Mouse (Mus musculus) left cerebral cortex, adult 18-20 months (tissue): Measurements from ENCODE around the gene Ppme1. TPM values are rescaled to one million over a fixed set of nuclear protein-coding genes. Genes with fewer than 3 reads are reported as not detected.

Source experiments
- DNase-seq, 2 experiments: peaks; one replicate each; pipeline ENCODE4 v3.0.0; 2021 to 2022; ENCODE audit warnings: low spot score in 2 of 2, mixed read lengths in 1 of 2
- long read RNA-seq, 2 experiments: library from polyadenylated mRNA; stranded (forward); transcript quantifications; one replicate each; pipeline ENCODE4 v2.0.0; 2021
- total RNA-seq, 2 experiments: library from RNA; stranded (reverse); gene quantifications; 2 replicates each; pipeline ENCODE4 v1.2.3; 2021

Gene Ppme1
- total RNA-seq: 100 to 1,000 TPM; 208 to 219 TPM
- long read RNA-seq, experiment 1, transcript Ppme1-201 (14 exons, 2,772 nt): major isoform, 332 of 393 reads
- long read RNA-seq, experiment 1, partial matches to known transcripts: 39 of 393 reads
- long read RNA-seq, experiment 1, other reads (novel, unspliced or antisense): 20 of 393 reads
- long read RNA-seq, experiment 2, transcript Ppme1-201 (14 exons, 2,772 nt): major isoform, 274 of 316 reads
- long read RNA-seq, experiment 2, partial matches to known transcripts: 12 of 316 reads
- long read RNA-seq, experiment 2, other reads (novel, unspliced or antisense): 28 of 316 reads

DNA sequence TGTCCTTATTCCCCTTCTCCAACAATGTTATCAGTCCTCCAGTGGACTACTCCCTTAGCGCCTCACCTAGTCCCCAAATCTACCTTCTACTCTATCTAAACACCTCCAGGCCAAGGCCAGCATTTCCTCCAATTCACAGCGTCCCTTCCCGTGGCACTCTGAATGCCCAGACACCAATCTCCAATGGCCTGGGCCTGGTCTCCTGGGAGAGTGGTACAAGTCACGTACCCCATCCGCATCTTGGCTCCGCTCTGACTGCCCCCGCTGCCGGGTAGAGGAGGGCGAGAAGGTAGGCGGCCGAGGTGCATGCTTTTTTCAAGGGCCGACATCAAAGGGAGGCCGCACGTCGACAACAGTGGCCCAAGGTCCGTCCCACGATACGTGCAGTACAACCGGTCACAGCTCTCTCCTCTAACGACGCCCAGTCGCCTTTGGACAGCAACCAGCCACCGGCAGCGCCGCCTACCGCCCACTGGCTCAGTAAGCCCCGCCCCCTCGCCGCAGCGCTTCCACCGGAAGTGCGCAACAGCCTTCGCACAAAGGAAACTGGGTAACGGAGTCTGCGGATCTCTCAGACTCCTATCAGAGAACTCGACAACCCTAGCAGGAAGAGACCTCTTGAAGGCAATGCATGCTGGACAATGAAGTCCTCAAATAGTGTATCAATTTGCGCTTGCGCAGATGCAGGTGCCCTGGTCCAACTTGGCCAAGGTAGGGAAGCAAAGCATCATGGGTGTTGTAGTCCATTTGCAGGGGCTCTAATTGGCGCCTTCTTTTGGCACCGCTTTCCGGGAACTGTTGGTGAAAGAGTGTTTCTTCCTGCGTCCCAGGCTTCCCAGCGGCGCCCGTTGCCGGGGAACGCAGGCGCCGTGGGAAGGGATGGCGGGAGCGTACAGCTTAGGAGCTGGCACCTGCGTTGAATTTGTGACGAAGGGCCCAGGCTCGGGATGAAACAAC is at the start of gene Ppme1, which contains the start of gene C2cd3:
Ppme1 (minus strand) TSS at position 813 of the 957 bp plus-strand sequence.
C2cd3 (plus strand) TSS at position 739 of the 957 bp plus-strand sequence.
- DNase-seq: peak; percentile 98

DNA sequence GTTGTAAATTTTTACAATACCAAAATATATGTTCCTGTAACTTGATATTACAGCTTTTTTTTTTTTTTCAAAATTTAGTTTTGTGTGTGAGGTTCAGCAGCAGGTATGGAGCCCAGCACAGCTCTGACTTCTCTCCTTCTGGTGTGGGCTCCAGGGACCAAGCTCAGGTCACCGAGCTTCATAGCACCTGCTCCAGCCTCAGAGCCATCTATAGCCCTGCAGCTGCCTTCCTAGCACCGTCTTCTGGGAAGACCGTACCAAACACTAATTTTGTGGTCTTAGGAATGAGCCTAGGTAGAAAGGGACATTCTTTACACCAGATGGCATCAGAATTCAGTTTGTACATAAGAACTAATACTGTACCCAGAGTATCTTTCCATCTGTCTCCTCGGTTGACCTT is 36.6 kb upstream of the Ppme1 start:
- DNase-seq: no peak

DNA sequence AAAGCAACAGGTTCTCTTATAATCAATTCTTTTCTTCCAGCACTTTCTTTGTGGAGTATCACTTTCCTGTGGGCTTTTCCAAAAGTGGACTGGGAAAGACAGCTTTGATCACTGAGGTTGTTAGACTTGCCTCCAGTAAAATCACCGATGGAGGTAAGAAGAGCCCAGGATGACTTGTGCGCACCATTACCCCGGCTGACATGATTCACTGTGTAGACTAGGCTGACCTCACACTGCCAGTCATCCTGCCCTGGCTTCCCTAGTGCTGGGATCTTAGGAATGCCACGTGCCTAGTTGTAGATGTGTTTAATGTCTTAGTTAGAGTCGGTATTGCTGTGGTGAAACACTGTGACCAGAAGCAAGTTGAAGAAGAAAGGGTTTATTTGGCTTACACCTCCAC is 35.6 kb upstream of the Ppme1 start:
- DNase-seq: no peak

DNA sequence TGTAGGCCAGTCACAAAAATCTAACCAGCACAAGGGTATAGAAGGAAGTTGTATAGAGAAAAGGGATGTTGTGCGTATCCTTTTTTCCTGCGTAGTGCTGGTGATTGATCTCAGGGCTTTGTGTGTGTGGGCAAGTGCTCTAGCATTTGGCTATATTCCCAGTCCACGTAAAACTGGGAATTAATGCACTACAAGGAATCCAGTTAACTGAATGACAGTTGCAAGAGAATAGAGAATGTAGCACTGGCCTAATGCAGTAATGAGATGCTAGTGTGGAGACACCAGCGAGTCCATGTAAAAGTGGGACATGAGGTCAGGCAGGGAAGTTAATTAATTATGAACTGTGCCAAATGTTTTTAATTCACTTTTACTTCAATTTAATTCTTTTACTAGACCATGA is 30.6 kb upstream of the Ppme1 start:
- DNase-seq: no peak

DNA sequence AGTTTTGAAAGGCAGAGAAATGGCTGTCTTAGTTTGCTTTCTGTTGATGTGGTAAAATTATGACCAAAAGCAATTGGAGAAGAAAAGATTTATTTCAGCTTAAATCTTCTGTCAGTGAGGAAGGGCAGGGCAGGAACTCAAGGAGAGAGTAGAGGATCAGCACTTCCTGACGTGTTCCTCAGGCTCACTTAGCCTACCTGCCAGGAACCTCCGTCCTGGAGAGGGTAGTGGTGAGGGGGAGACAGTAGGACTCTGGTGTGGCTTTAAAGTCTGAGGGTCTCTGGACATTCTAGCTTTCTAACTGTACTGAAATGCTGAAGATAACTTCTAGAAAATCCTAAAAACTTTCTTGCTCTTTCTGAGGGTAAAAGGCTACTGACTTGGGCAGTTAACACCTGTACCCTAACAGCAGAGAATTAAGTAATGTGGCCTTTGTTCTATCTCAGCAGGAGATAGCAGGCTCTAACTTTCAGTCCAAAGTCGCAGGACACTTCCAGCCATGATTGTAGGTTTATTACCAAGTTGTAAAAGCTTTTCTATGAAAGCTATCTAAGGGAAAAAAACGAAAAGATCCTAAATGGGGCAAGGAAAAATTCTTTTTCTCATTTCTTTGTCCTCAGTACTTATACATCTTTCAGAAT is 28.9 kb upstream of the Ppme1 start:
- no peak for DNase-seq

DNA sequence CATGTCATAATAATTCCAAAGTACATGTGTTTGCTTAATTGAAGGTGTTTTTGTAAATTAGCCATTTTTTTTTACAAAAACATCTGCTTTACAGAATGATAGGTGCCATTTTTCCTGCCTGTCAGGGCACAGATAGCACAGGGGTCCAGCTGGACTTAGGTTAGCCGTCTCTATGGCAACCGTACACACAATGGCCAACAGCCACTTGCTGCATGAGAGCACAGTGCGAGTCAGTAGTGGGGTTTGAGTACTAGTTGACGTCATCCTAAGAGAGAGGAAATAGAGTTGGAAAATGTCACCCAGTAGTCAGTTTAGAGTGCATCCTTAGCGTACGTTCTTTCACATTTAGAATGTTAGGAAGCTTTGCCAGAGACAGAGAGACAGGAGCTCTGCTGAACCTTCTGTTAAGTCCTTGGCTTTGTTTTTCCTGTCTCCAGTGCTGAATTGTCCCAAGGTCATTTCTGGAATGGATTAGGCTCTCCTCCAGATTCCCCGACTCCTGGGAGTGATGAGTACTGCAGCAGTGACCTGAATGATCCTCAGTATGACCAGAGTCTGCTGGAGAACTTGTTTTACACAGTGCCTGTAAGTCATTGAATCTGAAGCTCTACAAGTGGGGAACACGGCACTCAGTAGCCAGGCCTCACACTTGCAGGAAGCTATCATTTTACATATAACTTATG is 27.3 kb upstream of the Ppme1 start:
- DNase-seq: no peak

DNA sequence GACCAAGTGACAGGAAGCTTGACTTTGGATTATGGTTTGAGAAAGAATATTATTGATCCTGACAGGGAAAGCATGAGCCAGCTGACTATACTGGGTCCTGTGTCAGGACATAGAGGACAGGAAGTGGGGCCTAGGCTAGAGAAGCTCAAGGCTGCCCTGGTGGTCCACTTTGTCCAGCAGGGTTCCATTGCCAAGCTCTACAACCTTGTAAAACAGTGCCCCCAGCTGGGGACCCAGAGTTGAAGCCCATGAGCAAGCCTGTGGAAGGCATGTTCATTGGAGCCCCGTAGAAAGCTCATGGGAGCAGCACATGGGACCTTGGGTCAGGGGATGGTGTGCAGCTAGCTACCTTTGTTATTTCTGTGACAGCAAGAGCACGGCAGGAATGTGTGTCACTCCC is 20.2 kb upstream of the Ppme1 start:
- no peak for DNase-seq

DNA sequence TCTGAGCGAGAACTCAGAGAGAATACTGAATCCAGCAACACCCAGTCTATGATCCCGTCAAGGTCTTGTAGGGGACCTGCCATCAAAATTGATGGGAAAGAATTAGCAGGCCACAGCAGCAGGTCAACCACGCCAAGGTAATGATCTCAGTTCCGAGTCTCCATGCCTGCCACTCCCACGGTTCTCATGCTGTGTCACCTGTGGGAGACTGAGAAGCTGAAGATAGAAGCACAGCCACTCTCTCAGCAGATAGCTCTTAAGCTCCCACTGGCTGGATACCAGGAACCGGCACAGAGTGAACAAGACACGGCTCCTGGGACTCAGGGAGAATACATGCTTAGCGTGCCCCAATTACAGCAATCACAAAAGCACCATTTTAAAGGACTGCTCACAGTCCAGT is 18.1 kb upstream of the Ppme1 start:
- DNase-seq: peak; percentile 38 to 39

DNA sequence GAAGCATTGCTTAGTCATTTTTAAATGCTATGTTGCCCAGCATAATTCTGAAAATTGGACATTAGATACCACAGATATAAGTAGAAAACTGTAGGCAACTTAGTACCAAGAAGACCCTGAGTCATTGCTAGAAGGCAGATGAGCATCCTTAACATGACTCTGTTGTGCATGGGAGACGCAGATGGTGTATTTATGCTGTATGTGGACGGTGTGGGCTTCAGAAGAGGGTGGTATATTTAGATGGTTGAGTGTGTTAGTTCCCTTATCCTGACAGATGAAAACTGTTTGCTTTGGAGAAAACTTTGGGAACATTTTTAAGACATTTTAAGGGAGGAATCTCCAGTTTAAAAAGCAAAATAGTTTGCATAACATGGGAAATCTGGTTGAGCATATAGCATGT is 16.1 kb upstream of the Ppme1 start:
- peak; percentile 23 to 35 for DNase-seq

DNA sequence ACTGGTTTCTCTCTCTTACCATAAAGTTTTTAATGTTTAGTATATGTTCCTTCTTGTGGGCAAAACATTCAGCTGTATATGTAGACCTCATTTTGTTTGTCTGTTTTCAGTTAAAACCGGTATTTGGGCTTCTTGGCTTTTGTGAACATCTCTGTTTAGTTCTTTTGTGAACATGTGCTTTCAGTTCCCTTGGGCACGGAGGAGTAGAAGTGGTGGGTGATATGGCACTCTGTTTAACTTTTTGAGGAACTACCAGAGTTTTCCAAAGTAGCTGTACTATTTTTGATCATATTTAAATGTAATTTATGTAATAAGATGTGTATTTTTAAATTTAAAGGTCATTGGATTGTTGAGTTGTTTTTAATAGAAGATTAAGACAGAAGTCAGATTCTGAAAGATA is 11.1 kb upstream of the Ppme1 start:
- no peak for DNase-seq

DNA sequence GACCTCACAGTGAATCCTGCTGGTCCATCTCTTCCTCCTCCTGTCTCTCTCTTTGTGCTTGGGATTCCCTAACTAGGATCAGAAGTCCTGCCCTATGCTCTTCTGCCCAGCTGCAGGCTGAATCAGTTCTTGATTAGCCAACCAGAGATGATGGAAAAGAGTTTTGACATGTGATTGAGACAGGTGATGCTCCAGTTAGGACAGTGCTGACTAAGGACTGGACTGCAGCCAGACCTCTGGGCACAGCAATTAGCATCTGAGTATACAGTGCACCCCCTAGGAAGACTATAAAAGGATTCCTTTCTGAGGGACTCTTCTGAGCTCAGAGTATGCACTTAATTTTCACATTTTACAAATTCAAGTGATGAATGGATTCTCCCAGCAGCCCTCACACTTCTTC is 9.1 kb upstream of the Ppme1 start:
- DNase-seq: no peak

DNA sequence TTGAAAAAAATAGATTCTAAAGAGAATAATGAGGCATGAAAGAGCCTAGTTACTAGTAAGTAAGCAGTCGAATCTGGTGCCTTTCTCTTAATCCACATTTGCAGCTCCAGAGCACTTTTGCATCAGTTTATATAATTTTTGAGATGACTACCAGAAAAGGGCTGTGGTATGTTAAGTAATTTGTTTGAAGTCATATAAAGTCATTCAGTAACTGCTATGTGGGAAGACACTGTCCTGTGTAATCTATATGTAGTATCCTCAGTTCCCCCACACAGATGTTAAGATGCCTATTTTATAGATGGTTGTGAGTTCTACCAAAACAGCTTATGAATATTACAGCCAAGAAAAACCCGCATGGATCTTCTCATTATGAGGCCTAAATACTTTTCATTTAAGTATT is 6.2 kb upstream of the Ppme1 start:
- DNase-seq: no peak

DNA sequence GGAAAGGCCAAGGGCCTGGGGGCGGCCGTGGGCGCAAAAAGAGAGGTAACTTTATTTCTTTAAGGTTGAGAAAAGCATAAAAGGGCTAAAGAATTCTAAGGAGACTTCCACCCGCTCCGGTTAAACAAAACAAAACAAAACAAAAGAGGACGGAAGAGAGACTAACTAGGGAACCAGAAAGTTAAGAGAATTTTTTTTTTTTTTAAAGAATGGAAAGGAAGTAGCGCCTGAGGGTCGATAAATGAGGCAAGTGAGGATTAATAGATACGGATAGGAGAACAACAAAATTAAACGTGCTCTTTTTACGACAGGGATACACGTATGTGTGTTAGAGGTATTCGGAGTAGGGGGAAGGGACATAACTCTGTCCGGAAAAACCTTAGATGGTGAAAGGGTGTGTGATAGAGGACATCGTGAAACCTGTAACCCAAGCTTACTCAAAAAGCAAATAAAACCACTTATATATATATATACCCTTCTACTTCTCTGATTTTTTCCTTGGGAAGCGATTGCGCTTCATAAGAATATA is 409 bp upstream of the Ppme1 start:
- no peak for DNase-seq

DNA sequence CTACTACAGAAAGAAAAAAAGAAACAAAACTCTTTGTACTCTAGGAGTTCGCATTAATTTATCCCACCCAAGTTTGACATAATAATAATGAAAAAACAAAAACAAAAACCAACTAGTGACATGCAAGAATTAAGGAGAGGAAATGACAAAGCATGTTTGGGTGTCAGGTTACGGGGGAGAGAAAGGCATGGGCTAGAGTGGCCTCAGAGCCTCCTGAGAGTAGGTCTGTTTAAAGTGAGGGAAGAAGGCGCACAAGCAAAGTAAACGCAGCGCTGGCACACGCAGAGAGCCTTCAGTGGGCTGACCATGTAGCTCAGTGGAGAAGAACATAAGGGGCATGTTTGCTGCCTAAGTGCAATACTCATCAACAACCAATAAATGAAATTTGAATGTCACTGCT is 7.2 kb downstream of the Ppme1 start:
- DNase-seq: no peak

DNA sequence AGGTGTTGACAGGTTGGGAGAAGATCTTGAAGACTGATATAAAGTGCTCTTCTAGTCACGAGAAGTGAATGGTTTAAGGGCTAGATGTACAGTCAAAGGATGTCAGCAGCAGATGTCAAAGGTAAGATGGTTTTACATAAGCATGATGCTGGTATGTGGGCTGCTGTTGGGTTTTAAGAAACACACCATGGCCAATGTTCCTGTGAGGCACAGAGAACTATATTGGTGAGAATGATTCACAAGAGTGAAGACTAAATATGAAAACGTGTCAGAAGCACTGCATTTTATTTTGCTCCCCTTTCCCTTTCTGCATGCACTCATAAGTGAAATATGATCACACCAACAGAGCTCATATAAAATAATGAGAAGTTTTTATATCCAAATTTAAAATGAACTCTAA is 8.9 kb downstream of the Ppme1 start:
- peak in 1 of 2 experiments; percentile 20 for DNase-seq

DNA sequence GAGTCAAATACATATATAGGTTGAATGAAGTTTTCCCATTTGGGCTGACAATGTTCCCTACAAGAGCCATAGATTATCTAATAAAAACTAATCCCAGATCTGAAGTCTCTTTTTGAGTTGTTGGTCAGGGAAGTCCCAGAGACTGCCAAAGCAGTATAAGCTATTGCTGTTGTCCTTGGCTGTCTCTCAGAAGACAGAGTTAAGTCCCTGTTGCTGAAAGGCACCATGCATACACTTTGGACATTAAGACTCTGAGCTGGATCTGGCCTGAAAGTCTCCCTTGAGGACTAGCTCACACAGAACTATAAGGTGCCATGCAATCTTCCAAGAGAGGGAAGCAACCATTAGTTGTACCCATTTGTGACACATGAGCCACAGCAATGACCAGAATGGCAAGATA is 14.3 kb downstream of the Ppme1 start:
- no peak for DNase-seq

DNA sequence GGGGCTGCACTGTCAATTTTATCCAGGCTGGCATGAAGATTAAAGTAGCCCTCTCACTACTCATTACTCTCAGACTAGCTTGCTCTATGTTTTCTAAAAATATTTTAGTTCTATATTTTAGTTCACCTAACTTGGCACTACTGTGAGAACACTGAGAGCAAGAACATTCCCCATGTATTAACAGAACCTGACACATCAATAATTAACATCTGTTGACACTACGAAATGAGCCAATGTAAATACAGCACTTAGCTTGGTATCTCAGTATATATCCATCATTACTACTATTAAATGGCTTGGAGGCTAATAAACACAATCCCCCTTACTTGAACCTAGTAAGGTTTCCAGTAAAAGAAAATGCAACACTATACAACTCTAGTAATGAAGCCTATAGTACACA is 15.3 kb downstream of the Ppme1 start:
- DNase-seq: no peak

DNA sequence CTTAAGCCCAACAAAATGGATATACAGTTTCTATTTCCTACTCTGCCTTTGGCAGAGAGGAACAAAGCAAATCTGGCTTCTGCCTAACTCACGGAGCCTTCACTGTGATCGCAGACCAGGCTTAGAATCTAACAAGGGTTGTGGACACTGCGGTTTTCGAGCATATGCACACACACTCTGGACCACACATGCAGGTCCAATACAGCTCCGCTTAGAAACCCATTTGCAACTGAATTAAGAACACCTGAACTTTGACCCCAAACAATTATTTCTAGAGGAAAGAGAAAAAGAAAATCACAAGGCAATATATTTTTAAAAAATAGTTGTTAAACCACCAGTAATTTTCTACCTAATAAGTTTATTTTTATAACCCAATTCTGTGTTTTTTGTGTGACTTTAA is 15.8 kb downstream of the Ppme1 start:
- DNase-seq: no peak

DNA sequence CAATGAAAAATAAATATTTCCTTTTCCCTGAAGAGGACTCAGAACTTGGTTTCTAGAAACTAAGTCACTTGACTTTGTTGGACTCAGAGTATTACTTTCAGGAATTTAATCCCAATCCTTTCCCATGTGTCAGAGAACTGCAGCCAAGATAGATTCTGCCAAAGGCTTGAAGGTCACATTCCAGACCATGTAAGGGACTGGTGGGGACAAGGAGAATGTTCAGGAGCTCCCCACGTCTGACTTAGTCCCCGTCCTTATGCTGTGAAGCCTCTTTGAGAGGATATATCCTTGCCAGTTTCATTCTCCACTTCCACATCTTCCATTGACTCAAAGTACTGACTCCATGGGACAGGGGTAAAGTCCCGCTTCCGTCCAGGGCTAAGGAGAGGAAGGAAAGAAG is 17.1 kb downstream of the Ppme1 start:
- DNase-seq: no peak

DNA sequence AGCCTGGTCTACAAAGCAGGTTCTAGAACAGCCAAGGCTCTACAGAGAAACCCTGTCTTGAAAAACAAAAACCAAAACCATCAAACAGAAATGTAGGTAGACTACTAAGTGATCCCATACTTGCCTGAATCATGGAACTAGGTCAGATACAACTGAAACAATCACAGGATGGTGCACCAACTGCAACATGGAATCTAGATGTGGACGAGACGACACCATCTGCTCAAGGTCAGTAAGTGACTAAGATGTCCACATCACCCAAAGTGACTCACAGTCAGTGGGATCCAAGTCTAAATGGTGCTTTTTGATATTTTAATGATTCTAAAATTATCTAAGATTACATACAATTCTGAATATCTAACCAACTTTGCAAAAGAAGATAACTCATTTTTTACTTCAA is 36.2 kb downstream of the Ppme1 start:
- DNase-seq: no peak

DNA sequence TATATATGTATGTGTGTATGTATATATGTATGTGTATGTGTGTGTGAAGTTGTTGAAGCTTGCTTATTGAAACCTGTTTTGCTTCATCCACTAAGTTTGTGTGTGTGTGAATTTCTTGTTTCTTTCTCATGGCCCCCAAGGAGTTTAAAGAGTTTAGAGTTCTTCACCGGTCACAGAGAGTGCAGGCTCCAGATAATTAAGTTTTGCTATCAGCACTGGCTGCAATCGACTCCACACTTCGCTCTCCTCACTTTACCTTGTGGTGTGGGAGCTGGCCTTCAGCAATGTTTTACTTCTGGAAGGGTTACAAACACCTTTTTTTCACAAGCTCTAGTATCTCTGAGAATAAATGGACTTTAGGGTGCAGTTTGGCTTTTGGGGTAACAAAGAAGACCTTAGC is 40.8 kb downstream of the Ppme1 start:
- DNase-seq: no peak
